Mouse (Mus musculus) mouse embryonic stem cell (cell line): ENCODE measurements around the gene Tor3a.

Experiments
- in situ Hi-C, 2 experiments: fragments of 300-500 bp; cut with MboI; formaldehyde crosslinking; loops; 1 replicate in 1 of 2; 3 replicates in 1 of 2; pipeline ENCODE4 v1.14.3; 2019 to 2020; ENCODE audit warnings: low sequenced_read_pairs in 2 of 2, low pct_unique_long_range_greater_than_20kb in 1 of 2, mixed read lengths in 1 of 2; ENCODE audit not compliant: unreplicated experiment in 1 of 2

Tor3a gene

GRCm38 (mm10) chr1:156610257-156610656, 63.9 kb downstream of the Tor3a start:
- in situ Hi-C loops, result no loop called here

- in situ Hi-C loops, result no loop called here
These were observed 65.7 kb downstream of the Tor3a start for GRCm38 (mm10) chr1:156608496-156608895.

- in situ Hi-C loops, result no loop called here
These were observed 68.2 kb downstream of the Tor3a start for GRCm38 (mm10) chr1:156605940-156606339.

GRCm38 (mm10) chr1:156605094-156605866, 68.9 kb downstream of the Tor3a start:
- in situ Hi-C loops, result no loop called here
